Mouse (Mus musculus): Measurements from ENCODE around the gene Tctn1. TPM values are rescaled to one million over a fixed set of nuclear protein-coding genes. Genes with fewer than 3 reads are reported as not detected.
"Not testable (repeated sequence)": the region's sequence is repeated elsewhere in the genome, so short reads cannot be mapped to it uniquely, and the experiment has no call there.

The Tctn1 gene
- total RNA-seq, 2 experiments from 2014 or later: 11.8 to 12.3 TPM

- DNase-seq (ENCODE audit: extremely low spot score in 1 of 2, low spot score in 1 of 2): no peak
Observed at GRCm38 (mm10) chr5:122224291-122224690, 40.0 kb downstream of the Tctn1 start.

GRCm38 (mm10) chr5:122221085-122221484 lies 43.2 kb downstream of the Tctn1 start:
- DNase-seq (ENCODE audit: extremely low spot score in 1 of 2, low spot score in 1 of 2): no peak

- no peak for DNase-seq (ENCODE audit: extremely low spot score in 1 of 2, low spot score in 1 of 2)
Observed at GRCm38 (mm10) chr5:122219655-122220629, 44.3 kb downstream of the Tctn1 start.

- no peak for DNase-seq (ENCODE audit: extremely low spot score in 1 of 2, low spot score in 1 of 2)
Observed at GRCm38 (mm10) chr5:122218928-122219327, 45.3 kb downstream of the Tctn1 start.

GRCm38 (mm10) chr5:122218109-122218905 lies 46.0 kb downstream of the Tctn1 start:
- DNase-seq (ENCODE audit: extremely low spot score in 1 of 2, low spot score in 1 of 2): no peak

GRCm38 (mm10) chr5:122217636-122218035 lies 46.6 kb downstream of the Tctn1 start:
- no peak for DNase-seq (ENCODE audit: extremely low spot score in 1 of 2, low spot score in 1 of 2)

GRCm38 (mm10) chr5:122213861-122214260 lies 50.4 kb downstream of the Tctn1 start:
- DNase-seq (ENCODE audit: extremely low spot score in 1 of 2, low spot score in 1 of 2): no peak

- DNase-seq (ENCODE audit: extremely low spot score in 1 of 2, low spot score in 1 of 2): not testable (repeated sequence)
Observed at GRCm38 (mm10) chr5:122212820-122213219, 51.4 kb downstream of the Tctn1 start.

- DNase-seq (ENCODE audit: extremely low spot score in 1 of 2, low spot score in 1 of 2): no peak
Observed at GRCm38 (mm10) chr5:122212125-122212524, 52.1 kb downstream of the Tctn1 start.

- DNase-seq (ENCODE audit: extremely low spot score in 1 of 2, low spot score in 1 of 2): no peak
Observed at GRCm38 (mm10) chr5:122210890-122211289, 53.4 kb downstream of the Tctn1 start.

- DNase-seq (ENCODE audit: extremely low spot score in 1 of 2, low spot score in 1 of 2): no peak
Observed at GRCm38 (mm10) chr5:122209591-122210368, 54.5 kb downstream of the Tctn1 start.

- no peak for DNase-seq (ENCODE audit: extremely low spot score in 1 of 2, low spot score in 1 of 2)
Observed at GRCm38 (mm10) chr5:122208909-122209308, 55.4 kb downstream of the Tctn1 start.

GRCm38 (mm10) chr5:122206475-122206874 lies 57.8 kb downstream of the Tctn1 start, which contains the start of gene Hvcn1:
Gene Hvcn1 (plus strand): TSS chr5:122206804.
- DNase-seq (ENCODE audit: extremely low spot score in 1 of 2, low spot score in 1 of 2): no peak

GRCm38 (mm10) chr5:122204180-122204579 lies 60.1 kb downstream of the Tctn1 start:
- DNase-seq (ENCODE audit: extremely low spot score in 1 of 2, low spot score in 1 of 2): no peak

- no peak for DNase-seq (ENCODE audit: extremely low spot score in 1 of 2, low spot score in 1 of 2)
Observed at GRCm38 (mm10) chr5:122201904-122202303, 62.4 kb downstream of the Tctn1 start.

- no peak for DNase-seq (ENCODE audit: extremely low spot score in 1 of 2, low spot score in 1 of 2)
Observed at GRCm38 (mm10) chr5:122200872-122201271, 63.4 kb downstream of the Tctn1 start.

- no peak for DNase-seq (ENCODE audit: extremely low spot score in 1 of 2, low spot score in 1 of 2)
Observed at GRCm38 (mm10) chr5:122192347-122192746, 71.9 kb downstream of the Tctn1 start.

- DNase-seq (ENCODE audit: extremely low spot score in 1 of 2, low spot score in 1 of 2): no peak
Observed at GRCm38 (mm10) chr5:122191269-122192063, 72.8 kb downstream of the Tctn1 start.

- DNase-seq (ENCODE audit: extremely low spot score in 1 of 2, low spot score in 1 of 2): no peak
Observed at GRCm38 (mm10) chr5:122190465-122190864, 73.8 kb downstream of the Tctn1 start.

GRCm38 (mm10) chr5:122189115-122189514 lies 75.1 kb downstream of the Tctn1 start:
- DNase-seq (ENCODE audit: extremely low spot score in 1 of 2, low spot score in 1 of 2): no peak
